In the genomic region with DNA sequence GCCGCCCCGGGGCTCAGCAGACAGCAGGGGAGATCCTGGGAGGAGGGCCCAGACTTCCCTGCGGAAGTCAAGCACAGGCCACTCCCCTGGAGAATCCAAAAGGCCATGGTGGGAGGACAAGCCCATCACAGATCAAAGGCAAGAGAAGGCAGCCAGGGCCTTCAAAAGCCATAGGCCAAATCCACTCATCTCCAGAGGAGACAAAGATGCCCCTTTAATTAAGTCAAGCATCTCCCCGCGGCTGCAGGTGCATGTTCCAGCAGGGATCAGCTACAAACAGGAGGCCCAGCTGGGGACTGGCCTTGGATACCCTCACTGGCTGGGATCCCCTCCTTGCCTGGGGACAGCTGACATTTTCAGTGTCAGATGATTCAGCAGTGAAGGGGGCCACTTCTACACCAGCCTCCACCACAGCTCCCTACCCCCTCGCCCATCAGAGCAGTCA, we compare ENCODE assay signal across 16 mouse cellular contexts.
DNase-seq lines count a peak whose midpoint lies in the region; ATAC-seq and TF ChIP-seq lines count a peak whose summit lies in the region.
"Had no signal": no experiment of that assay in that cellular context is flagged by ENCODE, and none has a peak within 500 bp of the region (broad histone marks: within the 10 kb centered on the region; RNA-seq: fewer than 3 reads in every experiment).

No protein-coding gene starts in this region.

- H3K27ac ChIP-seq in forebrain, embryonic 13.5 days, result peak overlapping the region; percentile 38; the same call in 1 of the 2 replicates
- H3K27ac ChIP-seq in midbrain, embryonic 13.5 days, result peak overlapping the region; percentile 71
- H3K27ac ChIP-seq in heart, adult 2 months, result no peak overlapping the region
- H3K27ac ChIP-seq: limb, embryonic 13.5 days; stomach, postnatal 0 days had no signal

- 12% methylated on average over 6 of the region's 6 CpGs for WGBS in forebrain, embryonic 13.5 days
- 4% methylated on average over 6 of the region's 6 CpGs for WGBS in midbrain, embryonic 13.5 days
- 67% methylated on average over 6 of the region's 6 CpGs for WGBS in heart, adult 2 months

- H3K36me3 ChIP-seq in forebrain, embryonic 13.5 days (ENCODE audit: poor library complexity, severe bottlenecking), result no peaks in the 10 kb centered on the region
- 0 out of 2 replicates have a peak, but pooled peaks cover 3% of the 10 kb centered on the region for H3K36me3 ChIP-seq in midbrain, embryonic 13.5 days
- no peaks in the 10 kb centered on the region for H3K36me3 ChIP-seq in heart, adult 2 months (ENCODE audit: control insufficient read depth, insufficient read depth, low read length)
- H3K36me3 ChIP-seq: limb, embryonic 13.5 days had no signal

- no peaks in the 10 kb centered on the region for H3K9me3 ChIP-seq in forebrain, embryonic 13.5 days (replicated peaks)
- H3K9me3 ChIP-seq in midbrain, embryonic 13.5 days, result no peaks in the 10 kb centered on the region
- H3K9me3 ChIP-seq: limb, embryonic 13.5 days had no signal

- intact Hi-C loops in left cerebral cortex, postnatal 4 days (cut with DNase I), result no loop called here
- intact Hi-C loops in heart, adult 2 months (cut with DNase I), result no loop called here

- no peak overlapping the region for H3K4me3 ChIP-seq in forebrain, embryonic 13.5 days
- H3K4me3 ChIP-seq in midbrain, embryonic 13.5 days (replicated peaks), result no peak overlapping the region
- H3K4me3 ChIP-seq in heart, adult 2 months, result no peak overlapping the region
- H3K4me3 ChIP-seq: limb, embryonic 13.5 days had no signal

- peak; percentile 33; the same call in 1 of the 2 replicates for ATAC-seq in forebrain, embryonic 13.5 days
- peak; percentile 60 for ATAC-seq in midbrain, embryonic 13.5 days
- ATAC-seq: activated CD4-positive, CD25-positive, alpha-beta regulatory T cell, adult 4 months; intestine, embryonic 16.5 days; lung, postnatal 0 days had no signal

- no peak for TF ChIP-seq POLR2A in heart, adult 2 months (IDR thresholded peaks at IDR 0.05; ENCODE audit: insufficient read depth, low read depth, low read length)

- no peak overlapping the region for H3K4me2 ChIP-seq in forebrain, embryonic 13.5 days
- H3K4me2 ChIP-seq in midbrain, embryonic 13.5 days (replicated peaks), result 0 out of 2 replicates have a peak overlapping the region, but pooled peaks have one; percentile 7
- H3K4me2 ChIP-seq: limb, embryonic 13.5 days had no signal

- no peak overlapping the region for H3K9ac ChIP-seq in forebrain, embryonic 13.5 days
- H3K9ac ChIP-seq in midbrain, embryonic 13.5 days (replicated peaks), result 0 out of 2 replicates have a peak overlapping the region, but pooled peaks have one; percentile 21
- H3K9ac ChIP-seq in heart, adult 2 months (ENCODE audit: low read depth, low read length), result no peak overlapping the region
- H3K9ac ChIP-seq: limb, embryonic 13.5 days had no signal

- H3K79me2 ChIP-seq in heart, adult 2 months (replicated peaks; ENCODE audit: control insufficient read depth, insufficient read depth, low read length), result no peaks in the 10 kb centered on the region

- TF ChIP-seq CTCF in heart, adult 2 months (IDR thresholded peaks at IDR 0.05), result no peak

- no peak for TF ChIP-seq EP300 in heart, adult 2 months (IDR thresholded peaks at IDR 0.05; ENCODE audit: insufficient read depth, low read depth, low read length)

- no peaks in the 10 kb centered on the region for H3K27me3 ChIP-seq in forebrain, embryonic 13.5 days
- H3K27me3 ChIP-seq in midbrain, embryonic 13.5 days, result no peaks in the 10 kb centered on the region
- H3K27me3 ChIP-seq in heart, adult 2 months (ENCODE audit: control insufficient read depth, insufficient read depth, low read length), result no peaks in the 10 kb centered on the region
- H3K27me3 ChIP-seq: CH12.LX; limb, embryonic 13.5 days had no signal

- peak; percentile 45 for DNase-seq in left cerebral cortex, postnatal 4 days
- no peak for DNase-seq in left cerebral cortex, adult 18-20 months (ENCODE audit: low spot score in 2 of 2)
- DNase-seq in adrenal gland, postnatal 25 days, result peak; percentile 36
- DNase-seq in right cerebral cortex, postnatal 25 days, result no peak
- DNase-seq in heart, adult 2 months, result no peak
- no peak for DNase-seq in gastrocnemius, postnatal 4 days (ENCODE audit: low spot score in 2 of 2)
- DNase-seq: cerebellum, adult 9-10 months; heart, adult 18-20 months had no signal

- H3K4me1 ChIP-seq in forebrain, embryonic 13.5 days, result peaks cover 48% of the 10 kb centered on the region
- H3K4me1 ChIP-seq in midbrain, embryonic 13.5 days (replicated peaks), result peaks cover 83% of the 10 kb centered on the region
- peaks cover 3% of the 10 kb centered on the region for H3K4me1 ChIP-seq in heart, adult 2 months (ENCODE audit: control insufficient read depth, insufficient read depth, low read length)

Comparison
In these comparisons a context has a peak if more than half of its experiments do, and no peak if none do; other contexts are left out.
1. DNase-seq: peak in left cerebral cortex, postnatal 4 days (single experiment) and adrenal gland, postnatal 25 days (single experiment); none in left cerebral cortex, adult 18-20 months (0 of 2), right cerebral cortex, postnatal 25 days (single experiment), heart, adult 2 months (0 of 2) and gastrocnemius, postnatal 4 days (0 of 2).